Mouse (Mus musculus) lung, adult 2 months (tissue): ENCODE results near the gene Wdhd1.

Experiments used
- CTCF ChIP-seq: fragments of 200-500 bp; IDR thresholded peaks from 2 replicates; pipeline ENCODE4 v1.5.1; 2011; ENCODE audit warnings: mild to moderate bottlenecking, low read length, control low read depth; ENCODE audit not compliant: insufficient read depth
- POLR2A ChIP-seq: fragments of 200-500 bp; IDR thresholded peaks from 2 replicates; pipeline ENCODE4 v1.6.1; 2011; ENCODE audit warnings: low read depth, mild to moderate bottlenecking, control low read depth, low read length, borderline replicate concordance; ENCODE audit errors: extremely low read depth

DNA sequence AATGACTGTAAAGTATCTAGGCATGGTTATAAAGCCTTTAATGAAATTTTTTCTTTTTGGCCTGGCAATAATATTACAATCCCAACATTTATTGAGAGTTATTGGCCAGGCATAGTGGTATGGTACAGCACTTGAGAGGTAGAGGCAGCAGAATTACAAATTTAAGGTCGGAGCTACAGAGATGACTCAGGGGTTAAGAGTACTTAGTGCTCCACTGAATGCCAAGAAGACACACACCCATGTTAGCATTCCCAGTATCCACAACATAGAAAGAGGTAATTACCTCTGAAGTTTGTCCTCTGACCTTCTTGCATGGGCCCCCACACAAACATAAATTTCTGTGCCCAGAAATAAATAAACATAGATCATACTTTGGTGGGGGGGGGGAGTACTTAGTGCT is 32.4 kb upstream of the Wdhd1 start:
- TF ChIP-seq CTCF (no peak), POLR2A (no peak)
